Mouse (Mus musculus) hindbrain, embryonic 10.5 days (tissue): Measurements from ENCODE around the gene Gm49394. TPM values are rescaled to one million over a fixed set of nuclear protein-coding genes. Genes with fewer than 3 reads are reported as not detected.

Experiments used
- microRNA counts: library from miRNA; unstranded; fragments of <30 nt; microRNA quantifications from one replicate; lab custom pipeline; 2017
- polyA plus RNA-seq: library from polyadenylated mRNA; unstranded; fragments of >200 nt; fragmentation: Nextera tagmentation; extraction: Ambion mirVana; gene quantifications from 2 replicates; pipeline ENCODE4 v1.2.1, GENCODE M21; 2016

The Gm49394 gene
- polyA plus RNA-seq, 1 experiment from 2014 or later, result not detected

MicroRNAs encoded within 50 kb of the gene (microRNA counts, 519-probe panel; counts per million panel counts)
- 1,255 counts per million, percentile 77 among the panel's probes with 10 or more counts for microRNA mmu-miR-483 (lab: Ali Mortazavi, UCI)

Other genes starting within 250 kb of the Gm49394 start
- gene Syt8, start 235.1 kb downstream of the Gm49394 start, polyA plus RNA-seq, result not detected in 2 replicates
- 1.2 and 1.3 TPM in 2 replicates for gene Tnni2, start 228.1 kb downstream of the Gm49394 start, polyA plus RNA-seq
- 17.9 and 19.4 TPM in 2 replicates for gene Lsp1, start 209.1 kb downstream of the Gm49394 start, polyA plus RNA-seq
- gene Tnnt3, start 171.1 kb downstream of the Gm49394 start, polyA plus RNA-seq, result 1.1 and 3.0 TPM in 2 replicates
- gene Mrpl23, start 137.3 kb downstream of the Gm49394 start, polyA plus RNA-seq, result 17.7 and 19.7 TPM in 2 replicates
- gene Igf2, start 3.1 kb downstream of the Gm49394 start, polyA plus RNA-seq, result 219 and 247 TPM in 2 replicates
- not detected in 2 replicates for gene Ins2, start 73.4 kb upstream of the Gm49394 start, polyA plus RNA-seq